Mouse (Mus musculus): Measurements from ENCODE around the gene Tbxas1. TPM values are rescaled to one million over a fixed set of nuclear protein-coding genes. Genes with fewer than 3 reads are reported as not detected.

The Tbxas1 gene
- total RNA-seq, 2 experiments from 2014 or later: 2.0 to 3.1 TPM

GRCm38 (mm10) chr6:38976355-38976754, 101.2 kb downstream of the Tbxas1 start:
- intact Hi-C loops (cut with DNase I): no loop called here
- no peak for DNase-seq

DNA sequence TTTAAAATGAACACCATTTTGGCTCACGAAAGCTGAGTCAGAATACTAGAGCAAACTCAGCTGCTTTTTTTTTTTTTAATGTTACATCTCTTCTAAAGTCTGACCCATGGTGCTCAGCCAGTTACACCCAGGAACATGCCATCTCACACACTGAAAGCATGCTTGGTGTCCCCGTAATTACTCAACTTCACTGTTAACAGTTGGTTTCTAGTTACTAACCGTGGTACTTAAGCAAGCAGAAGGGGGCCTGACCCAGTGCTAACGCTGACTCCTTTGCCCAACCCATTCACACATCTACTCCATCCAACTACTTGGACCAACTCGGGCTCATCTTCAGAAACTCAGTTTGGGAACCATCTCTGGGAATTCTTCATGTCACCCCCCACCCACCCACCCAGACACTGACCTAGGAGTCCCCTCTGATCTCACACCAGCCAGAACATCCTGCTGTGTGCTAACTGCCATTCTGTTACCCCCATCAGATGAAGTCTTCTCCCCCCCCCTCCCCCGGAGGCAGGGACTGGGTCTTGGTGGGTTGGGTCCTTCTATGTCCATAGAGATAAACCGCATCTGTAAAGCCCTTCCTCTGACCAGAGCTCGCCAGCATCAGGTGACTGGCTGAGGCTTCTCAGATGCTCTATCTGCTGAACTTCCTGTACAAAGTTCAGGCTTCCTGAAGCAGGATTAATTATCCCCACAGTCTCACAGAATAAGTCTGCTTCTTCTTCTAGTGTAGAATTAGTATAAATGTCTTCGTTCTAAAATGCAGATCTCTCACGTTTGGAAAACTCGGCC, 105.9 kb downstream of the Tbxas1 start:
- DNase-seq: no peak
- intact Hi-C loops (cut with DNase I): no loop called here

GRCm38 (mm10) chr6:38982071-38982470, 106.9 kb downstream of the Tbxas1 start:
- intact Hi-C loops (cut with DNase I): no loop called here
- no peak for DNase-seq

DNA sequence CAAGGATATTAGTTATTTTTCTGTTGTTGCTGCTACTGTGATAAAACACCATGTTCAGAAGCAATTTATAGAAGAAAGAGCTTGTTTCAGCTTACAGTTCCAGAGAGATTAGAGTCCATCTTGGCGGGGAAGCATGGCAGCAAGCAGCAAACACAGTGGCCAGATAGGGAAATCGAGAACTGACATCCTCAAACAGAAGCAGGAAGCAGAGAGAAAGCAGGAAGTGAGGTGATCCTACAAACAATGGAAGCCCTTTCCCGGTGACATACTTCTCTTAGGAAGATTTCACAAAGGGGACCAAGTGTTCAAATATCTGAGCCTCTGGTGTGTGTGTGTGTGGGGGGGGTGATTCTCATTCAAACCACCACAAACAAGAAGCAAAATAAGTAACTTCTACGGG, 107.5 kb downstream of the Tbxas1 start:
- intact Hi-C loops (cut with DNase I): no loop called here
- no peak for DNase-seq

- no peak for DNase-seq
- intact Hi-C loops (cut with DNase I): no loop called here
Observed at GRCm38 (mm10) chr6:38983060-38983459, 107.9 kb downstream of the Tbxas1 start.

GRCm38 (mm10) chr6:38984626-38985025, 109.4 kb downstream of the Tbxas1 start:
- DNase-seq: no peak
- intact Hi-C loops (cut with DNase I): no loop called here

DNA sequence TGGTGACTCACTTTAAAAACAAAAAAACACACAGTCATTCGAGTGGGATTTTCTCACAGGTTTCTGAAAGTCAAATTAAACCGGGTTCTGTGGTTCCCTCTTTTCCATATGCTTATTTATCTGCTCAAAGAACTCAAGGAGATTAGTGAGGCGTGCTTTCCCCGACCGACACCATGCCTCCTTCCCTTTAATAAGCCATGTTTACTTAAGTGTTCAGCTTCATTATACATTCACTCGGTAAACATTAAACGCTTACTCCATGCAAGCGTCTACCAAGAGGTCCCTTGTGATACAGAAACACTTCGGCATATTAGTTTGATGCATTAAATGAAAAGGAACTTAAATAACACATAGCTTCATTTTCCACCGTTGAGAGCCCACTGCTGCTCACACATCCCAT, 111.4 kb downstream of the Tbxas1 start:
- intact Hi-C loops (cut with DNase I): no loop called here
- DNase-seq: no peak

DNA sequence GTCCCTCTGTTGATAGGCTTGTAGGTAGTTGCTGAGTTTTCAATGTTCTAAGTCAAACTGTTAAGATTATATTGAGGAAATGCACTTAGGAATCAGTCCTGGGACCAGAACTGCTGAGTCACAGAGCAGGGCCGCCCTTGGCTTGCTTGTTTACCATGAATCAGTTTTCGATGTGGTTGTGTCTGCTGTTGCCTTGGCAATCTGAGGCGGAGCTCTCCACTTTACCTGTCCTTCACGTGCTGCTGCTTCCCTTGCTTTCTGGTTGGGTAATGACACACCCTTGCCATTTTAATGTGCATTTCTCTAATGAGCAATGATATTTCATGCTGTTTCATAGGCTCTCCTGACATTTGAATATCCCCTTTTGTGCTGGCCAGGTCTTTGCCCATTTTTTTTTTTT, 116.8 kb downstream of the Tbxas1 start:
- intact Hi-C loops (cut with DNase I): no loop called here
- no peak for DNase-seq

GRCm38 (mm10) chr6:38995774-38996173, 120.6 kb downstream of the Tbxas1 start:
- intact Hi-C loops (cut with DNase I): no loop called here
- DNase-seq: no peak

GRCm38 (mm10) chr6:38997838-38998237, 122.6 kb downstream of the Tbxas1 start:
- intact Hi-C loops (cut with DNase I): no loop called here
- DNase-seq: no peak

- intact Hi-C loops (cut with DNase I): no loop called here
- no peak for DNase-seq
Observed at GRCm38 (mm10) chr6:39003126-39003525, 127.9 kb downstream of the Tbxas1 start.

DNA sequence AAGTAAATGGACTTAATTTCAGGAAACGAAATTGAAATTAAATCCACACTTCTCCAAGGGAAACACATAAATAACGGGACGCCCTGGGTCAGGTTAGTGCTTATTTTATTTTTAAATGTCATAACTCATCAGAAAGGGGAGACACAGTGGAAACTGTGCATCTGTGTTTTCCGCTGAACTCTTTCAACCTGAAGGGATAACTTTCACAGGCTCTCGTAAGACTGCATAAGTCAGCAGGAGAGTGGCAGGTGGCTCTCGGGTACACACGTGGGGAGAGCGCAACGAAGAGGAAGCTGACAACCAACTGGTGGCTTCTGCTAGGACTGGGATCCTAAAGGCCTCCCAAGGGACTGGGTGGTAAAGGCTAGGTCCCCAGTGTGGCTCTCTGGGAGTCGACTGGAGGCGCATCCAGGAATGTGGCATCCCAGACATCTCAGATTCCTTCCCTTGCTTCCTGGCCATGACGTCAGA, 128.8 kb downstream of the Tbxas1 start:
- intact Hi-C loops (cut with DNase I): no loop called here
- DNase-seq: no peak

DNA sequence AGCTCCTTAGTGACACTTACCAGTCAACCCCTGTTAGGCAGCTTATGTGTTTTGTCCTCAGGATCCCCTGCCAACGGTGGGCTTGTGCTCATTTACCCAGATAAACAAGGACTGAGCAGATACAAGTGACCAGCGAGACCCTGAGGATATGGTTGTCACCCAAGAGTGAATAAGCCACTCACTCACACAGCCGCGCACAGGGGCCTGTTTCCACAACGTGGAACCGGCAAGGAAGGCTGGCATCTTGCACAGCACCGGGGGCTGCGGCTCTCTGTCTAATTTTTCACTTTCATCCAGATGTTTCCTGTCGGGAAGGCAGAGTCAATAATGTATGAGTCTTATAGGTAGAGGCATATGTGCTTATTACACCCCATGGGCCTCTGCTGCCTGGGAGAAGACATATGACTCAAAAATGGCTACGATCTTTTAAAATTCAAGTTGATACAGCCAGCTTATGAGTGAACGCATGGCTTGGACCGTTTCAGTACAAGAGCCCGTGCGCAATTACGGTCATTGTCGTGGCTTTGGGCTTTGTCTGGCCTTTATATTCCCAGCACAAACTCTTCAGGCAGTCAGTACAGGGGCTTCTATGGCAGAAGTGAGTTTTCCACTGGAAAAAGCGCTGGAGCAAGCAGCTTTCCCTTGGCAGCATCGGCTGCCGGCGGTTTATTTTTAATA, 130.2 kb downstream of the Tbxas1 start:
- intact Hi-C loops (cut with DNase I): no loop called here
- DNase-seq: no peak

DNA sequence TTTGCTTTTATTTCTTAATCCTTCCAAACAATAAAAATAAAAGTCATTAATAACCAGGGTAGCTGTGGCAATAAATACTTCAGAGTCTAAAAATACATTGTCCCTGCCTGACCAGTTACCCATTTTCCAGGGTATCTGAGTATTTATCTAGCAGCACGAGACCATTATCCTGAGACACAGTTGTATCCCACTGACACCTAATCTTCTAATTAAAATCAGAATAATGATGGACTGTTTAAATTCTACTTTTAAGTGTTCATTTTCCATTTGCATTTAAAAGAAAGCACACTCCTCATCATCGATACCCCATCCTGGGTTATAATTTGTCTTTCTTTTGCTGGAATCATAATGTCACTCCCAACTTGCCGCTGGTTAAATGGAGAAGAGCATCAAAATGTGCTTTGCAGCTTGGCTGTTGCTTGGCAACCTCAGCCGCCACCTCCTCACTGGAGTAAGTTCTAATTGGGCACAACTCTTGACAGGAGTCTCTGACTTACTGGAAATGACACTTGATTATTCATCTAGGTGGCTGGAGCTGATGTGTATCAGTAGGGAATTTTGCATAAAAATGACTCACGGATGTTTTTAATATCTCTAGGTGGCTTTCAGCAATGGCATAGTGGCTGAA, 130.9 kb downstream of the Tbxas1 start:
- no peak for DNase-seq
- intact Hi-C loops (cut with DNase I): no loop called here

DNA sequence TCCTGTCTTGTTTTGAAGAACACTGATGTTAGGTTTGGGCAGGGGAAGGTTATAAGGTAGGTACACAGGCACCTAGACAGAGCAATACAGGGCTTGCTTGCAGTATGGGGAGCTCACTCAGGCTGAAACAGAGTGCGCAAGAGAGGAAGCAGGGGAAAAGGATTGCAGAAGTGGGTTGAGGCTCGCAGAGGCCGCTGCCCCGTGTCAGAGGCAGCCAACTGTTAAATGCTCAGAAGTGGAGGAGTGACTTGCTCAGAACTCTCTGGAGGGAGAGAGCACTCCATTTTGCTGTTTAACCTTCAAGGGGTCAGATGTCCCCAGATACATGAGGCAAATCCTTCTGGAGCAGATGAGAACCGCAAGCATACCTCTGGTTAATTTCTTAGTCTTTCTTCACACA, 132.0 kb downstream of the Tbxas1 start:
- DNase-seq: no peak
- intact Hi-C loops (cut with DNase I): no loop called here

DNA sequence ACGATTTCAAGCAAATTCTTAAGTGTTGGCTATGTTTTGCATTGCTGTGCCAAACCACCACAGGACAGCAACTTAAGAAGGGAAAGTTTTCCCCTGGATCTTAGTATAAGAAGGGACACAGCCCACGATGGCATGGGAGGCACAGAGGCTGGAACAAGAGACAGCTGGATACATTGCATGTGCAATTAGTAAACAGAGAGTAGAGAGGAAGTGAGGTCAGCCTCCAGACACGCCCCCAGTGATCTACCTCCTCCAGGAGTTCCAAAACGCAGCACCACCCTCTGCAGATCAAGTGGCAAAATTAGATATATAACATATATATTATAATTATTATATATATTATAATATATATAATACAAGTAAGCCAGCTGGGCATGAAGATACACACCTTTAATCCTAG, 132.9 kb downstream of the Tbxas1 start:
- intact Hi-C loops (cut with DNase I): no loop called here

GRCm38 (mm10) chr6:39013034-39013832, 138.0 kb downstream of the Tbxas1 start:
- no peak for DNase-seq
- intact Hi-C loops (cut with DNase I): no loop called here

More for the DNA sequence above, 132.9 kb downstream of the Tbxas1 start:
- DNase-seq: no peak

GRCm38 (mm10) chr6:39017942-39018341, 142.7 kb downstream of the Tbxas1 start:
- intact Hi-C loops (cut with DNase I): no loop called here
- no peak for DNase-seq

GRCm38 (mm10) chr6:39018805-39019204, 143.6 kb downstream of the Tbxas1 start:
- intact Hi-C loops (cut with DNase I): no loop called here
- DNase-seq: no peak

DNA sequence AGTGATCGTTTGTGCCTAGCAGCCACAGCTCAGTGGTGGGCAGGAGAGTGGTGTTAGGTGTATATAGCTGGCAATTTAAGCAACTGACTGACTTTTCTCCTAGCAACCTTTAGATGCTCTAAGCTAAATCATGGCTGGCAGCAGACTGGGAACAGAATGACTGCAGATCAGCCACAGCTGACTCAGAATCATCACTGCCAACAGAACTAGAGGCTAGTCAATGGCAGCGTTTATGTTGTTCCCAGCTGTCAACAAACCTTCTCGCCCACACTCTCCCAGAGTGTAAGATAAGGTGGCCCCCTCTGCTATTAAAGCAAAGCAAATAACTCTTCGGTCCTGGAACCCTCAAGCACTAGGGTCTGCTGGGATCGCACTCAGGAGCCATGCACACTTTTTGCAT, 144.0 kb downstream of the Tbxas1 start:
- intact Hi-C loops (cut with DNase I): no loop called here
- no peak for DNase-seq

DNA sequence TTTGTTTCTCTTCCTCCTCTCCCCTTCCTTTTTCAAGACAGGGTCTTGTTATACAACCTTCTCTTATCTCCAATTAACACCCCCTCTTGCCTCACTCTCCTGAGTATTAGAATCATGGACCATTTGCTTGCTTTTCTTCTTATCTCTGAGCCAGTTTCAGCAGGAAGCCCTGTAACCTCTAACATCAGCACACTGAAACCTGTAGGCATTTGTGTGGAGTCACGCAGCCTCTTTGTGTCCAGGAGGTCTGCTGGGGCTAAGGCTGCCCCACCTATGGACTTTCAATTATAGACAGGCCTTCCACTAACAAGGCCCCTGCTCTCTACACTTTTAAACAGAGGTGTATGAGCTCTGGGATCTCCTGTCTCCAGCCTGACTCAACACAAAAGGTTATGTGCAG, 146.7 kb downstream of the Tbxas1 start:
- no peak for DNase-seq
- intact Hi-C loops (cut with DNase I): no loop called here
